Mouse (Mus musculus) forebrain, postnatal 0 days (tissue): ENCODE data around the gene Chst14. TPM values are rescaled to one million over a fixed set of nuclear protein-coding genes. Genes with fewer than 3 reads are reported as not detected.

Experiments
- ATAC-seq: fragments of 200-750 bp; cut with Nextera tagmentation; 2 replicates; pipeline ENCODE4 v1.8.0; 2017; ENCODE audit warnings: mild to moderate bottlenecking, moderate library complexity
- DNase-seq: peaks from one replicate; pipeline ENCODE4 v3.0.0-alpha.2; 2015
- H3K27ac ChIP-seq: fragments of 300-500 bp; sonication (generic); 2 replicates; pipeline ENCODE4 v1.5.1; 2014; ENCODE audit warnings: low read depth, mild to moderate bottlenecking, antibody characterized with exemption, low read length, moderate library complexity, mixed read lengths
- H3K27me3 ChIP-seq: fragments of 300-500 bp; sonication (generic); 2 replicates; pipeline ENCODE4 v1.6.1; 2014; ENCODE audit warnings: mild to moderate bottlenecking, low read length, mixed read lengths; ENCODE audit not compliant: insufficient read depth
- H3K36me3 ChIP-seq: fragments of 300-500 bp; sonication (generic); 2 replicates; pipeline ENCODE4 v1.6.1; 2014; ENCODE audit warnings: mild to moderate bottlenecking, moderate library complexity; ENCODE audit not compliant: insufficient read depth
- H3K4me1 ChIP-seq: fragments of 300-500 bp; sonication (generic); 2 replicates; pipeline ENCODE4 v1.6.1; 2014; ENCODE audit warnings: antibody characterized with exemption; ENCODE audit not compliant: insufficient read depth
- H3K4me2 ChIP-seq: fragments of 300-500 bp; sonication (generic); 2 replicates; pipeline ENCODE4 v1.6.1; 2014; ENCODE audit warnings: low read depth, mild to moderate bottlenecking, moderate library complexity
- H3K4me3 ChIP-seq: fragments of 300-500 bp; sonication (generic); 2 replicates; pipeline ENCODE4 v1.5.1; 2014; ENCODE audit warnings: low read depth, low read length, mixed read lengths
- H3K9ac ChIP-seq: fragments of 300-500 bp; sonication (generic); 2 replicates; pipeline ENCODE4 v1.6.1; 2014; ENCODE audit warnings: mild to moderate bottlenecking
- H3K9me3 ChIP-seq: fragments of 300-500 bp; sonication (generic); 2 replicates; pipeline ENCODE4 v1.6.1; 2016; ENCODE audit warnings: low read length
- CTCF ChIP-seq: sonication (generic); IDR thresholded peaks from 2 replicates; pipeline ENCODE4 v1.5.1; 2016; ENCODE audit warnings: antibody characterized with exemption, control low read depth, low read depth
- WGBS: fragments of 180-500 bp; shearing (Covaris S2); extraction: QIAGEN DNeasy Blood & Tissue Kit; methylation state at CpG from one replicate; pipeline ENCODE4 v1.1.7; 2014; 5-methylcytosine and 5-hydroxymethylcytosine counted together
- polyA plus RNA-seq: library from polyadenylated mRNA; unstranded; fragments of >200 nt; fragmentation: Nextera tagmentation; extraction: Ambion mirVana; gene quantifications from 2 replicates; pipeline ENCODE4 v1.2.1, GENCODE M21; 2015
- total RNA-seq: library from RNA; depleted of rRNA; stranded (reverse); fragments of >200 nt; gene quantifications from 2 replicates; pipeline ENCODE4 v1.2.3, GENCODE M21; 2014

Gene Chst14
- total and polyA plus RNA-seq, 2 experiments from 2014 or later: 3.9 to 4.0 TPM

- H3K27ac ChIP-seq: no peak overlapping the region
- WGBS: 91% methylated on average over 4 of the region's 4 CpGs
- peaks cover 17% of the 10 kb centered on the region for H3K27me3 ChIP-seq
- no peak overlapping the region for H3K4me3 ChIP-seq
- H3K36me3 ChIP-seq: no peaks in the 10 kb centered on the region
- no peaks in the 10 kb centered on the region for H3K9me3 ChIP-seq
- ATAC-seq (no peak), DNase-seq (no peak)
- H3K4me2 ChIP-seq: no peak overlapping the region
- no peak overlapping the region for H3K9ac ChIP-seq
- H3K4me1 ChIP-seq: no peaks in the 10 kb centered on the region
- no peak for TF ChIP-seq CTCF
Observed at GRCm38 (mm10) chr2:118891173-118891572, 35.1 kb upstream of the Chst14 start.

- TF ChIP-seq CTCF: no peak
- Histone ChIP-seq H3K4me2 (peak overlapping the region; percentile 90), H3K9ac (peak overlapping the region; percentile 40; the same call in 1 of the 2 replicates), H3K4me1 (peaks cover 22% of the 10 kb centered on the region), H3K36me3 (no peaks in the 10 kb centered on the region), H3K9me3 (no peaks in the 10 kb centered on the region), H3K27ac (no peak overlapping the region), H3K4me3 (peak overlapping the region; percentile 42), H3K27me3 (peaks cover 57% of the 10 kb centered on the region)
- ATAC-seq: no peak
- 2% methylated on average over 37 of the region's 38 CpGs for WGBS
- DNase-seq: peak; percentile 44
Observed at GRCm38 (mm10) chr2:118895990-118896913, 30.0 kb upstream of the Chst14 start.

- peaks cover 57% of the 10 kb centered on the region for H3K27me3 ChIP-seq
- peak overlapping the region; percentile 40 for H3K9ac ChIP-seq
- no peak overlapping the region for H3K27ac ChIP-seq
- H3K4me1 ChIP-seq: peaks cover 22% of the 10 kb centered on the region
- no peak for TF ChIP-seq CTCF
- H3K4me2 ChIP-seq: peak overlapping the region; percentile 90
- H3K4me3 ChIP-seq: peak overlapping the region; percentile 42
- DNase-seq: peak; percentile 23
- no peaks in the 10 kb centered on the region for H3K9me3 ChIP-seq
- WGBS: 2% methylated on average over 13 of the region's 13 CpGs
- ATAC-seq: no peak
- H3K36me3 ChIP-seq: no peaks in the 10 kb centered on the region
Observed at GRCm38 (mm10) chr2:118896914-118897291, 29.4 kb upstream of the Chst14 start.

- Histone ChIP-seq H3K36me3 (no peaks in the 10 kb centered on the region), H3K9me3 (no peaks in the 10 kb centered on the region), H3K27ac (no peak overlapping the region), H3K4me2 (peak overlapping the region; percentile 90), H3K4me1 (peaks cover 22% of the 10 kb centered on the region), H3K27me3 (peaks cover 57% of the 10 kb centered on the region), H3K4me3 (peak overlapping the region; percentile 42), H3K9ac (peak overlapping the region; percentile 40; the same call in 1 of the 2 replicates)
- 3% methylated on average over 7 of the region's 7 CpGs for WGBS
- DNase-seq (no peak), ATAC-seq (no peak)
- no peak for TF ChIP-seq CTCF
Observed at GRCm38 (mm10) chr2:118897392-118897791, 28.9 kb upstream of the Chst14 start.

GRCm38 (mm10) chr2:118897808-118898207 is 28.5 kb upstream of the Chst14 start:
- no peak overlapping the region for H3K4me2 ChIP-seq

GRCm38 (mm10) chr2:118898771-118899170 is 27.5 kb upstream of the Chst14 start:
- no peaks in the 10 kb centered on the region for H3K36me3 ChIP-seq
- H3K4me2 ChIP-seq: no peak overlapping the region
- no peak for TF ChIP-seq CTCF
- ATAC-seq (no peak), DNase-seq (no peak)
- no peak overlapping the region for H3K27ac ChIP-seq
- H3K4me3 ChIP-seq: no peak overlapping the region
- H3K27me3 ChIP-seq: peaks cover 55% of the 10 kb centered on the region
- H3K4me1 ChIP-seq: peaks cover 26% of the 10 kb centered on the region
- H3K9ac ChIP-seq: no peak overlapping the region
- H3K9me3 ChIP-seq: no peaks in the 10 kb centered on the region
- 10% methylated on average over 4 of the region's 4 CpGs for WGBS

More at GRCm38 (mm10) chr2:118897808-118898207, 28.5 kb upstream of the Chst14 start:
- TF ChIP-seq CTCF: no peak
- Histone ChIP-seq H3K4me3 (no peak overlapping the region), H3K27me3 (peaks cover 57% of the 10 kb centered on the region), H3K9ac (no peak overlapping the region), H3K27ac (no peak overlapping the region), H3K9me3 (no peaks in the 10 kb centered on the region), H3K36me3 (no peaks in the 10 kb centered on the region), H3K4me1 (peaks cover 22% of the 10 kb centered on the region)
- WGBS: 4% methylated on average over 11 of the region's 11 CpGs
- DNase-seq (no peak), ATAC-seq (no peak)

GRCm38 (mm10) chr2:118899306-118899705 is 27.0 kb upstream of the Chst14 start:
- Histone ChIP-seq H3K27me3 (peaks cover 52% of the 10 kb centered on the region), H3K4me3 (no peak overlapping the region), H3K4me1 (peaks cover 26% of the 10 kb centered on the region), H3K9me3 (no peaks in the 10 kb centered on the region), H3K4me2 (no peak overlapping the region), H3K27ac (no peak overlapping the region), H3K9ac (no peak overlapping the region), H3K36me3 (no peaks in the 10 kb centered on the region)
- no peak for TF ChIP-seq CTCF
- WGBS: 13% methylated on average over 7 of the region's 7 CpGs
- no peak for ATAC-seq
- no peak for DNase-seq
